ENCODE assay signal across 9 mouse cellular contexts in genomic region chr17:25717691-25718090, GRCm38 (mm10). TPM values are rescaled to one million over a fixed set of nuclear protein-coding genes. Genes with fewer than 3 reads are reported as not detected.
A peak's percentile ranks its signal among the peaks of the same experiment; 100 is the strongest.
DNase-seq lines count a peak whose midpoint lies in the region; ATAC-seq and TF ChIP-seq lines count a peak whose summit lies in the region.
"Had no signal": no experiment of that assay in that cellular context is flagged by ENCODE, and none has a peak within 500 bp of the region (broad histone marks: within the 10 kb centered on the region; RNA-seq: fewer than 3 reads in every experiment).

No protein-coding gene starts in this region.

- TF ChIP-seq POLR2A in heart, adult 2 months (IDR thresholded peaks at IDR 0.05; ENCODE audit: insufficient read depth, low read depth, low read length), result no peak

- H3K27ac ChIP-seq in heart, embryonic 16.5 days (ENCODE audit: low read length), result no peak overlapping the region
- H3K27ac ChIP-seq in heart, adult 2 months, result no peak overlapping the region
- H3K27ac ChIP-seq in embryonic facial prominence, embryonic 10.5 days (replicated peaks), result no peak overlapping the region
- H3K27ac ChIP-seq in hindbrain, embryonic 16.5 days (ENCODE audit: low read depth, low read length), result no peak overlapping the region
- no peak overlapping the region for H3K27ac ChIP-seq in midbrain, embryonic 14.5 days (replicated peaks; ENCODE audit: low read depth, low read length)

- no peaks in the 10 kb centered on the region for H3K9me3 ChIP-seq in heart, embryonic 16.5 days (replicated peaks; ENCODE audit: control insufficient read depth, low read length)
- no peaks in the 10 kb centered on the region for H3K9me3 ChIP-seq in embryonic facial prominence, embryonic 10.5 days
- H3K9me3 ChIP-seq in hindbrain, embryonic 16.5 days (ENCODE audit: control insufficient read depth, low read length), result no peaks in the 10 kb centered on the region
- H3K9me3 ChIP-seq in midbrain, embryonic 14.5 days (ENCODE audit: control insufficient read depth, low read length), result no peaks in the 10 kb centered on the region
- H3K9me3 ChIP-seq: G1E had no signal

- H3K9ac ChIP-seq in heart, embryonic 16.5 days (ENCODE audit: low read length), result peak overlapping the region; percentile 62; the same call in 1 of the 2 replicates
- no peak overlapping the region for H3K9ac ChIP-seq in heart, adult 2 months (ENCODE audit: low read depth, low read length)
- H3K9ac ChIP-seq in hindbrain, embryonic 16.5 days (ENCODE audit: low read depth, low read length), result peak overlapping the region; percentile 72
- peak overlapping the region; percentile 50 for H3K9ac ChIP-seq in midbrain, embryonic 14.5 days (replicated peaks; ENCODE audit: low read length)

- no peak for TF ChIP-seq EP300 in heart, adult 2 months (IDR thresholded peaks at IDR 0.05; ENCODE audit: insufficient read depth, low read depth, low read length)

- H3K27me3 ChIP-seq in heart, embryonic 16.5 days (ENCODE audit: control insufficient read depth, insufficient read depth, low read length), result peaks cover 23% of the 10 kb centered on the region
- H3K27me3 ChIP-seq in heart, adult 2 months (ENCODE audit: control insufficient read depth, insufficient read depth, low read length), result peaks cover 2% of the 10 kb centered on the region; the same call in 1 of the 2 replicates
- H3K27me3 ChIP-seq in embryonic facial prominence, embryonic 10.5 days (replicated peaks; ENCODE audit: low read depth, poor library complexity, severe bottlenecking), result peaks cover 46% of the 10 kb centered on the region
- peaks cover 25% of the 10 kb centered on the region for H3K27me3 ChIP-seq in hindbrain, embryonic 16.5 days (replicated peaks; ENCODE audit: control insufficient read depth, insufficient read depth, low read length)
- peaks cover 25% of the 10 kb centered on the region for H3K27me3 ChIP-seq in midbrain, embryonic 14.5 days (ENCODE audit: control insufficient read depth, insufficient read depth, low read length)

- H3K79me2 ChIP-seq in heart, adult 2 months (replicated peaks; ENCODE audit: control insufficient read depth, insufficient read depth, low read length), result no peaks in the 10 kb centered on the region

- 0 out of 2 replicates have a peak, but pooled peaks cover 4% of the 10 kb centered on the region for H3K4me1 ChIP-seq in heart, embryonic 16.5 days (ENCODE audit: control insufficient read depth, insufficient read depth, low read length)
- no peaks in the 10 kb centered on the region for H3K4me1 ChIP-seq in heart, adult 2 months (ENCODE audit: control insufficient read depth, insufficient read depth, low read length)
- H3K4me1 ChIP-seq in embryonic facial prominence, embryonic 10.5 days, result peaks cover 26% of the 10 kb centered on the region
- peaks cover 8% of the 10 kb centered on the region for H3K4me1 ChIP-seq in hindbrain, embryonic 16.5 days (ENCODE audit: control insufficient read depth, insufficient read depth, low read depth, low read length)
- no peaks in the 10 kb centered on the region for H3K4me1 ChIP-seq in midbrain, embryonic 14.5 days (ENCODE audit: control insufficient read depth, insufficient read depth, low read length)

- intact Hi-C loops in heart, adult 2 months (cut with DNase I), result no loop called here

- H3K4me2 ChIP-seq in heart, embryonic 16.5 days (ENCODE audit: low read depth, low read length), result peak overlapping the region; percentile 79
- peak overlapping the region; percentile 90 for H3K4me2 ChIP-seq in hindbrain, embryonic 16.5 days (ENCODE audit: low read length)
- peak overlapping the region; percentile 64 for H3K4me2 ChIP-seq in midbrain, embryonic 14.5 days (ENCODE audit: low read length)

- peaks cover 2% of the 10 kb centered on the region; the same call in 1 of the 2 replicates for H3K36me3 ChIP-seq in heart, embryonic 16.5 days (ENCODE audit: control insufficient read depth, insufficient read depth)
- H3K36me3 ChIP-seq in heart, adult 2 months (ENCODE audit: control insufficient read depth, insufficient read depth, low read length), result no peaks in the 10 kb centered on the region
- peaks cover 45% of the 10 kb centered on the region for H3K36me3 ChIP-seq in embryonic facial prominence, embryonic 10.5 days (replicated peaks)
- H3K36me3 ChIP-seq in hindbrain, embryonic 16.5 days (ENCODE audit: control insufficient read depth, insufficient read depth, low read length), result no peaks in the 10 kb centered on the region
- no peaks in the 10 kb centered on the region for H3K36me3 ChIP-seq in midbrain, embryonic 14.5 days (ENCODE audit: control insufficient read depth, insufficient read depth, low read length)

- TF ChIP-seq CTCF in heart, adult 2 months (IDR thresholded peaks at IDR 0.05), result no peak

- WGBS in heart, embryonic 16.5 days, result 19% methylated on average over 6 of the region's 6 CpGs
- WGBS in heart, adult 2 months, result 15% methylated on average over 6 of the region's 6 CpGs
- WGBS in embryonic facial prominence, embryonic 10.5 days, result 12% methylated on average over 6 of the region's 6 CpGs
- WGBS in hindbrain, embryonic 16.5 days, result 15% methylated on average over 6 of the region's 6 CpGs
- 6% methylated on average over 6 of the region's 6 CpGs for WGBS in midbrain, embryonic 14.5 days

- ATAC-seq in heart, embryonic 16.5 days (replicated peaks; ENCODE audit: extremely low read depth, insufficient read depth, low FRiP score), result no peak
- ATAC-seq in hindbrain, embryonic 16.5 days, result peak; percentile 43; the same call in 1 of the 2 replicates
- no peak for ATAC-seq in midbrain, embryonic 14.5 days (ENCODE audit: low FRiP score, low TSS enrichment)

- DNase-seq in heart, adult 2 months, result no peak
- DNase-seq in embryonic facial prominence, embryonic 10.5 days (ENCODE audit: low spot score), result no peak
- DNase-seq in midbrain, embryonic 14.5 days, result no peak
- DNase-seq in ovary, postnatal 10 days (ENCODE audit: low spot score), result no peak
- DNase-seq in embryo, embryonic 9.5 days (ENCODE audit: extremely low spot score), result no peak
- no peak for DNase-seq in thymus, postnatal 0 days (ENCODE audit: low spot score)

- peak overlapping the region; percentile 52 for H3K4me3 ChIP-seq in heart, embryonic 16.5 days (ENCODE audit: low read length)
- no peak overlapping the region for H3K4me3 ChIP-seq in heart, adult 2 months
- peak overlapping the region; percentile 58 for H3K4me3 ChIP-seq in embryonic facial prominence, embryonic 10.5 days
- peak overlapping the region; percentile 48 for H3K4me3 ChIP-seq in hindbrain, embryonic 16.5 days (ENCODE audit: low read length)
- peak overlapping the region; percentile 36 for H3K4me3 ChIP-seq in midbrain, embryonic 14.5 days (replicated peaks; ENCODE audit: low read depth, low read length)

RNA-seq across cellular contexts. Expression of gene Gng13, which starts 0.7 kb away (rescaled TPM):
- 0.60 and 2.2 TPM in 2 replicates for polyA plus RNA-seq in heart, embryonic 16.5 days (2015; fragmentation: Nextera tagmentation; extraction: Ambion mirVana)
- under 1 TPM in 1 of 2 experiments, not detected in 1; 0.81 TPM for total RNA-seq in heart, adult 2 months (2021)
- polyA plus RNA-seq in heart, adult 2 months (2012; rRNA removed), result 0.27 and 0.35 TPM in 2 replicates
- 1.8 and 2.5 TPM in 2 replicates for polyA plus RNA-seq in embryonic facial prominence, embryonic 10.5 days (2016; fragmentation: Nextera tagmentation; extraction: Ambion mirVana)
- polyA plus RNA-seq in hindbrain, embryonic 16.5 days (2015; fragmentation: Nextera tagmentation; extraction: Ambion mirVana), result 5.5 and 11.3 TPM in 2 replicates
- polyA plus RNA-seq in midbrain, embryonic 14.5 days (2014; fragmentation: Nextera tagmentation; extraction: Ambion mirVana), result 4.3 and 6.0 TPM in 2 replicates
- polyA plus RNA-seq in thymus, postnatal 0 days (2015; fragmentation: Nextera tagmentation; extraction: Ambion mirVana), result 4.6 and 5.5 TPM in 2 replicates
- polyA plus RNA-seq: G1E had no signal

RNA-seq across cellular contexts. Expression of gene Chtf18, which starts 9.5 kb away (rescaled TPM):
- 16.7 and 17.2 TPM in 2 replicates for polyA plus RNA-seq in heart, embryonic 16.5 days (2015; fragmentation: Nextera tagmentation; extraction: Ambion mirVana)
- total RNA-seq in heart, adult 2 months (2021), result 1 to 10 TPM; 1.3 to 1.6 TPM
- polyA plus RNA-seq in heart, adult 2 months (2012; rRNA removed), result 0.85 and 1.7 TPM in 2 replicates
- polyA plus RNA-seq in embryonic facial prominence, embryonic 10.5 days (2016; fragmentation: Nextera tagmentation; extraction: Ambion mirVana), result 60.7 and 66.2 TPM in 2 replicates
- 6.4 and 7.4 TPM in 2 replicates for polyA plus RNA-seq in hindbrain, embryonic 16.5 days (2015; fragmentation: Nextera tagmentation; extraction: Ambion mirVana)
- 4.5 and 5.0 TPM in 2 replicates for polyA plus RNA-seq in midbrain, embryonic 14.5 days (2014; fragmentation: Nextera tagmentation; extraction: Ambion mirVana)
- 21.1 and 23.5 TPM in 2 replicates for polyA plus RNA-seq in thymus, postnatal 0 days (2015; fragmentation: Nextera tagmentation; extraction: Ambion mirVana)

RNA-seq across cellular contexts. Expression of gene Rpusd1, which starts 9.8 kb away (rescaled TPM):
- 12.7 and 13.7 TPM in 2 replicates for polyA plus RNA-seq in heart, embryonic 16.5 days (2015; fragmentation: Nextera tagmentation; extraction: Ambion mirVana)
- 1 to 10 TPM; 4.2 to 5.1 TPM for total RNA-seq in heart, adult 2 months (2021)
- 18.0 and 18.3 TPM in 2 replicates for polyA plus RNA-seq in heart, adult 2 months (2012; rRNA removed)
- polyA plus RNA-seq in embryonic facial prominence, embryonic 10.5 days (2016; fragmentation: Nextera tagmentation; extraction: Ambion mirVana), result 23.7 and 25.5 TPM in 2 replicates
- polyA plus RNA-seq in hindbrain, embryonic 16.5 days (2015; fragmentation: Nextera tagmentation; extraction: Ambion mirVana), result 32.9 and 33.0 TPM in 2 replicates
- polyA plus RNA-seq in midbrain, embryonic 14.5 days (2014; fragmentation: Nextera tagmentation; extraction: Ambion mirVana), result 25.7 and 28.1 TPM in 2 replicates
- polyA plus RNA-seq in thymus, postnatal 0 days (2015; fragmentation: Nextera tagmentation; extraction: Ambion mirVana), result 16.9 and 18.7 TPM in 2 replicates

RNA-seq across cellular contexts. Expression of gene Mslnl, which starts 18.2 kb away (rescaled TPM):
- 0.16 TPM in 2 replicates for polyA plus RNA-seq in heart, embryonic 16.5 days (2015; fragmentation: Nextera tagmentation; extraction: Ambion mirVana)
- not detected for total RNA-seq in heart, adult 2 months (2021)
- polyA plus RNA-seq in heart, adult 2 months (2012; rRNA removed), result 0.10 and 0.26 TPM in 2 replicates
- 0.11 TPM in 1 of 2 replicates, not detected in the other for polyA plus RNA-seq in embryonic facial prominence, embryonic 10.5 days (2016; fragmentation: Nextera tagmentation; extraction: Ambion mirVana)
- not detected in 2 replicates for polyA plus RNA-seq in hindbrain, embryonic 16.5 days (2015; fragmentation: Nextera tagmentation; extraction: Ambion mirVana)
- not detected in 2 replicates for polyA plus RNA-seq in midbrain, embryonic 14.5 days (2014; fragmentation: Nextera tagmentation; extraction: Ambion mirVana)
- 0.14 and 0.36 TPM in 2 replicates for polyA plus RNA-seq in thymus, postnatal 0 days (2015; fragmentation: Nextera tagmentation; extraction: Ambion mirVana)
- total RNA-seq: G1E had no signal
- polyA plus RNA-seq: G1E had no signal

RNA-seq across cellular contexts. Expression of gene Msln, which starts 36.5 kb away (rescaled TPM):
- 50.0 and 51.1 TPM in 2 replicates for polyA plus RNA-seq in heart, embryonic 16.5 days (2015; fragmentation: Nextera tagmentation; extraction: Ambion mirVana)
- total RNA-seq in heart, adult 2 months (2021), result 10 to 100 TPM; 13.2 to 16.6 TPM
- polyA plus RNA-seq in heart, adult 2 months (2012; rRNA removed), result 24.7 and 25.6 TPM in 2 replicates
- 0.55 and 0.65 TPM in 2 replicates for polyA plus RNA-seq in embryonic facial prominence, embryonic 10.5 days (2016; fragmentation: Nextera tagmentation; extraction: Ambion mirVana)
- 0.52 and 0.76 TPM in 2 replicates for polyA plus RNA-seq in hindbrain, embryonic 16.5 days (2015; fragmentation: Nextera tagmentation; extraction: Ambion mirVana)
- polyA plus RNA-seq in midbrain, embryonic 14.5 days (2014; fragmentation: Nextera tagmentation; extraction: Ambion mirVana), result 0.72 TPM in 1 of 2 replicates, not detected in the other
- polyA plus RNA-seq in thymus, postnatal 0 days (2015; fragmentation: Nextera tagmentation; extraction: Ambion mirVana), result 12.0 and 13.7 TPM in 2 replicates
- polyA plus RNA-seq: G1E had no signal
